Mouse (Mus musculus): ENCODE measurements around the gene Copg2.

The Copg2 gene

DNA sequence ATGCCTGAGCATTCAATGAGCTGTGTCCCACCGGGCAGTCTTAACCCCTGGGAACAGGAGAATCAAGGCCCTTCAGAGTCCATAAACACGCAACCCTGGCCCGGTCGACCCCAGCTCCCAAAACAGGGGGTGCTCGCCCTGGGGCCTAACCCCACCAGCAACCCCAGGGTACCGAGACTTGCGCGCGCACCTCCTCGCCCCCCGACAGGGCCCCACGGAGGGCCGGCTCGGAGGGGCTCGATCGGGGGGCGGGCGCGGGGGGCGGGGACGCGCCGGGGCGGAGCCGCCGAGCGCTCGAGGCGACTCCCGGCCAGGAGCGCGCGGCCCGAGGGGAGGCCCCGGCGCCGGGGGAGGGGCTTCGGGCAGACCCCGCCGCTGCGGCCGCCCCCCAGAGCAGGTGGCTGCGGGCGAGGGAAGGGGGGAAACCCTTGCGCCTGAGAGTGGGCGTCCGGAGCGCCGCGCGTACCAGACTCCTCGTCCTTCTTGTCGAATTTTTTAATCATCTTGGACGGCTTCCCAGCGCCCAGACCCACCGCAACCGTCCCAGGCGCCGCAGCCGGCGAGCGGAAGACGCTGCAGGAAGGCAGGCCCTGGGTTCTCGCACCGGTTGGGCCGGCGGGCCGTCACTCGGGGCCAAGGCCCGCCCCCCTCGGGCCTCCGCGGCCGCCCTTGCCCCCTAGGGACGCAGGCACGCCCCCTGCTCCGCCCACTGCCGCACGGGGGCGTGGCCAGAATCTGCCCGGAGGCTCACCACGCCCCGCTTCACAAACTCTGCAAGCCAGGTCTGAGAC lies at the start of gene Copg2:
Copg2 (minus strand) TSS at position 600 of the 791 bp plus-strand sequence.
- DNase-seq (ENCODE audit: low read depth, low spot score), result peak; percentile 79

DNA sequence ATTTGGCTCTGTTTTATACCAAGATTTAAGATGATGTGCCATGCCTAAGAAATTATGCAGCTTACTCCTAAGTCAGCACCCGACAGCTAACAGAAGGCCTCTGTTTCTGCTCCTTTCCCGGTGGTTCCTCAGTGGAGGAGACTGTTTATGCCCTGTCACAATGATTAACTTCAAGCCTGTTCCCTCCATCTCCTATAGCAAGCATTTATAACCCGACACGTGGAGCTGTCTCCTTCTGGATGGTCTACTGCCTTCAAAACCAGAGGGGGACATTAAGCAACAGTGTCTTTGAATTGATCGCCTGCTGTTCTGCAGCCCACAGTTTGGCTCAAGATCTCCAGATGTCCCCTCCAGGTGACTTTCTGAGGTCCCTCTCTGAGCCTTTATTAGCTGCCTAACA lies 42.7 kb upstream of the Copg2 start:
- no peak for DNase-seq (ENCODE audit: low read depth, low spot score)

DNA sequence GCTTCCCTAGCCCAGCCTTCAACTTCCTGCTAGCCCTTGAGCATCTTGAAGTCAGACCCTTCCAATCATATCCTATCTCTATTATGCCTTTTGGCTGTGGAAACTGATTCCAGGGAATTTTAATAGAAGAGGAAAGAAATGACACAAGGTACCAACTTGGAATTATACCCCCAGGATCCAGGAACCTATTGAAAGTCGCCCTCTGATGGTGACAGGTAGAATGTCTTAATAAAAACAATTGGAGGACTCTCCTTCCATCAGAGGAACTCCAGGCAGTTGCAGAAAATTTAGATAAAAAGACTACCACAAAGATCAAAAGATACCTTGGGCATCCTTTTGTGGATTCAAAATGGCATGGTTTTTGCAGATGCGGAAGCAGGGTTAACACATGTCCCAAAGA lies 26.2 kb upstream of the Copg2 start:
- no peak for DNase-seq (ENCODE audit: low read depth, low spot score)

DNA sequence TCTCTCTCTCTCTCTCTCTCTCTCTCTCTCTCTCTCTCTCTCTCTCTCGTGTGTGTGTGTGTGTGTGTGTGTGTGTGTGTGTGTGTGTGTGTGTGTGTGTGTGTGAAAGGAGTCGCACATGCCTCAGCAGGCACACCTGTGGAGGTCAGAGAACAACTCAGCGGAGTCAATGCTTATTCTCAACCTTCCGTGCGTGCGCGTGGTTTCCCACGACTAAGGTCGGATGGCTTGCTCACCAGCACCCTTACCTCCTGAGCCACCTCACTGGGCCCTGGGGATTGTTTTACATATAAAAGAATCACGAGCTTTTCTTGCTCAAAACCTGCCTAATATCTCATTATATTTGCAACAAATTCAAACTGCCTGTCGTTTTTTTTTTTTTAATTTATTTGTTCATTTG lies 25.2 kb upstream of the Copg2 start:
- no peak for DNase-seq (ENCODE audit: low read depth, low spot score)

DNA sequence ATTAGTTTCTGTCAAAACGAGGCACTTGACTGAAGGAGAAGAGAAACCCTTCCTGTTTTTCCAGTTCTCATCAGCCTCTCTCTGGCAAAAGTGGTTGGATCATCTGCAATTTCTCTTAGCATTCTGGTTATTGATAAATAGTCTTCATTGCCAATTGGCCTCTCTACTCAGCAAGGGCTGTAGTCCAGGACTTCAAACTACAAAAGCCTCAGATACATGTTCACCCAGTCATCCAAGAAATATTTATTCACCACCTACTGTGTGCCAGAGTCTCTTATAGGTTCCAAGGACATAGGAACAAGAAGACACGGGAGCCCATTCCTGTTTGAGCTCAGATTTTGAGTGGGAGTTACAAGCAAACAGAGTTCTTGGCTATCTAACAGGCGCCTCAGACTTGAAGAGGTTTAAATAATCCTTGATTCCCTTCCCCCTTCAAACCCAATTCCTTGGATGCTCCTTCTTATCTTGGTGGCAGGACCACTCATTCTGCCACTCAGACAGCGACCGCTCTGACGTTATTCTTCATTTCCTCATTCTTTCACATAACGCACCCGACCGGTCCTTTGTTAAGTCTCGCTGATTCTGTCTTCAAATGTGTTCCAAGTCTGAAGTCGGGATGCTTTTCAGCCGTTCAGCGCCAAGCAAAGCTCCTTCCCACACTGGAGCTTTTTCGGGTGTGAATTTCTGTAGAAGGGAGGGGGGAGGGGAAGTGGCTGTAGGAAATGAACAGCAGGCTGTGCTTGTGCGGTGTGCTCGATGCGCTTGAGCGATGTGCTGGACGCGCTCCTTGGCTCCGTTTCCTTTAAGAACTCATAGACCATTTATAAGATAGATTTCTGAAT lies 24.5 kb upstream of the Copg2 start:
- DNase-seq (ENCODE audit: low read depth, low spot score), result no peak

DNA sequence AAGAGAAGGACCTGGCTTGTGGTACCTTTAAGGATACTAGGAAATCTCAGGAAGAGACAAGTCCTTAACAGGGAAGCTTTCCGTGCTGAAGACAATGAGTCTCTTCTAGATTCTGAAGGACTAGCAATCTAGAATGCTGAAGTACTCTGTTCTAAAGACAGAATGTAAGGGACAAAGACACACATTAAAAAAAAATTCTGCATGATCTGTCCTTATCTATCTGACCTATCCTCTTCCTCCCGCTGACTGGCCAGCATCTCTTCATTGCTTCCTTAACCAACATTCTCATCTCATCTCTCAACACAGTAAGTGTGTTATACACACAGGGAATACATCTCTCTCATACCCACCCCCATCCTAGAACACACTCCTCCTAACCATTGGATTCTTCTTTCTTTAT lies 18.9 kb upstream of the Copg2 start, which contains the start of gene Tsga13:
Tsga13 (minus strand) TSS at position 101 of the 400 bp plus-strand sequence.
- no peak for DNase-seq (ENCODE audit: low read depth, low spot score)

DNA sequence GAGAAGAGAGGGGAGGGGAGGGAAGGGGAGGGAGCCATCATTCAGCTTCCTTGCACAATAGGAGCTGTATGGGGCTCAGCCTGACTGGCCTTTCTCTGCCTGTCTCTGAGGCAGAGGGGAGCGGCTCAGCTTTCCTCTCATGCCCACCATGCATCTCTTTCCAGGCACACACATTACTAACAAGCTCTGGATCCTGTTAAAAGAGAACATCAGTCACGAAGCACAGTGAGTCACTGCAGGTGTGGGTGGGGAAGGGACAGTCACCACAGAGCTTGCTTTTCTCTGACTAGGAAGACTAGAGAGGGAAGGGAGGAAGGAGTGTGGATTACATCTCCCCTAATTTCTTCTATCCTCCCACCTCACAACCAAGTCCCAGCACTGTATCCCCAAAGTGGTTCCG lies 11.4 kb upstream of the Copg2 start:
- DNase-seq (ENCODE audit: low read depth, low spot score), result no peak

DNA sequence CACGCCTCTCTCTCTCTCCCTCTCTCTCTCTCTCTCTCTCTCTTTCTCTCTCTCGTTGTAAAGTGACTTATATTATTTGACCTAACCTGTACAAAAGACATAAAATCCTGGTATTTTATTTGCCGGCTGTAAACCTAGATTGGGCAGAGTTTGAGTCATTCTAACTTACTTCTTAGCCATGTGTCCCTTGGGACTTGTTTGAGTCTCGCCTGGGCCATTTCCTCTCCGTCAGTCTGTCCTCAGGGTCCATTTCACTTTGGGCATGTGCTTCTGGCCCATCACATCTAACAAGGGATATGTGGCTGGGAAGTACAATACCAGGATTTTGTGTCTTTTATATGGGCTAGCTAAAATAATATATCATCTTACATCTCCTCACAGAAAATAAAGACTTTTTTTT lies 8.3 kb upstream of the Copg2 start:
- DNase-seq (ENCODE audit: low read depth, low spot score), result no peak

DNA sequence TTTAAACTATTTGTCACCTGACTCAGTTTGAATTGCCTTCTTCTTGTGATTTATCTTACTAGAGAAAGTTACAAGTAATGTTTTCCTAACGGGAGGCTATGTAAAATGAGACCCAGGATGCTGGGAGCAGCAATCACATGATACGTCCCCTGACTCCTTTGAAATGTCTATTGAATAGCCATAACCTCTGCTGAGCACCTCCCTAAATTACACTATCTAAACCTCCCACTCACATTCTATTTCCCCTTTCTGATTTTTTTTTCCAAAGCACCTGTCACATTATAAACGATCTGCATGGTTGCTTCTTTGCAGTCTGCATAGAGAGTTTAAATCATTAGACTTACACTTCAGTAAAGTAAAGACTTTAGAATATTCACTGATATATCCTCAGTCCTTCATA lies 7.4 kb upstream of the Copg2 start:
- no peak for DNase-seq (ENCODE audit: low read depth, low spot score)

DNA sequence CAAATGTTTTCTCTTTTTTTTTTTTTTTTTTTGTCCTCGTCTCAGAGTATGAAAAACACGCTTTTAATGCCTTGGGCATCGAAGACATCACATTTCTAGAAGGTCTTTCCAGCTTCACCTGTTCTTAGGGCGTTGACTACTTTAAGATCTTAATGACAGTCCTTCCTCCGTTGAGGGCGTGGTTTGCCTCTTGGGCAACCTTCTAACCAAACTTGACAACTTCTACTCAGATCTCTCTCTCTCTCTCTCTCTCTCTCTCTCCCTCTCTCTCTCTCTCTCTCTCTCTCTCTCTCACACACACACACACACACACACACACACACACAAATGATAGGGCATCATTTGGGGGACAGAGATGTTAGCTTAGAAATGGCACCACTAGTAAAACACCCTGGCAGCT lies 926 bp upstream of the Copg2 start:
- DNase-seq (ENCODE audit: low read depth, low spot score), result no peak

DNA sequence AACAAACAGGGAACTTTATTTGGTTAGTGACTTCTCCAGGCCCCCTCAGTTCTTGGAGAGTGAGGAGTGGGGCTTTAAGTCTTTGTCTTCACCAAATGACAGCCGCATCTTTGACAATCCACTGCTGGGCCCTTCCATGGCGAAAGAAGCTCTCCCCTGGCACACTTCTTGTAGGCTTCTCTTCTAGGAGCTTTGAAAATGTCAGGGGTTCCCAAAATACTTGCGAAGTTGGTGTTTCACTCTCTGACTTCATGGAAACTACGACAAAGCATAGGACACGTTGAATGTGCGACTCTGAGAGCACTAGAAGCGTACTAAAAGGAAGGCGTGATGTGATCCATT lies 363 bp upstream of the Copg2 start:
- DNase-seq (ENCODE audit: low read depth, low spot score), result no peak

DNA sequence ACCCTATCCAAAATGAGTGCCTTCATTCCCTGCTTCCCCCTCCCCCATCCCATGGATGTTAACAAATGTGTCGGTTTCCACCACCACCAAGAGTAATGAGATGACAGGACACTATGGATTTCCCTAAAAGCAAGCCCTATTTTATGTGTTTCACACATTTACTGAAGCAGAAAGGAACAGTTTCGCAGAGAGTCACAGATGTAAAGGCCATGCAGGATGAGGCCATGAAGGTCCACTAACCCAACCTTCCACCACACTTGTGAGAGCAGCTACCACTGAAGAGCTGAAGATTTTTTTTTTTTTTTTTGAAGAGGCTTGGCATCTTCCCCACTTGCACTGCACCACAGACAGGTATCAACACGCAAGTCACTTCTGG lies 787 bp downstream of the Copg2 start:
- DNase-seq (ENCODE audit: low read depth, low spot score), result no peak

DNA sequence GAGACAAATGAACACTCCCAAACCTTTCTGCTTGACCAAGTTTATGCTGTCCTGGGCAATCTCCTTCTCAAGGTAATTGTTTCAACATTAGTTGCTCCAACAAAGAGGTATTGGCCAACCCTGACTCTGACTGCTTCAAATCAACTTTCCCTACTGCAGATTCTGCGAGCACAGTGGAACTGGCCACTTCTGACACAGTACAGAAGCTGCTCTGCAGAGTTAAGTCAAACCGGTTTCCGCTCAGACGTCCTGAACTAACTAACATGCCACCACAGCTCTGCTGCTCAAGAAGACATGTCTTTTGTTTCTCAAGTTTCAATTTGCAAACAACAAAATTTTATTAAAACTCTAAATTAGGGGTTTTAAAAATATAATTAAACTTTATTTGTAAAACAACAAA lies 3.5 kb downstream of the Copg2 start:
- DNase-seq (ENCODE audit: low read depth, low spot score), result no peak

DNA sequence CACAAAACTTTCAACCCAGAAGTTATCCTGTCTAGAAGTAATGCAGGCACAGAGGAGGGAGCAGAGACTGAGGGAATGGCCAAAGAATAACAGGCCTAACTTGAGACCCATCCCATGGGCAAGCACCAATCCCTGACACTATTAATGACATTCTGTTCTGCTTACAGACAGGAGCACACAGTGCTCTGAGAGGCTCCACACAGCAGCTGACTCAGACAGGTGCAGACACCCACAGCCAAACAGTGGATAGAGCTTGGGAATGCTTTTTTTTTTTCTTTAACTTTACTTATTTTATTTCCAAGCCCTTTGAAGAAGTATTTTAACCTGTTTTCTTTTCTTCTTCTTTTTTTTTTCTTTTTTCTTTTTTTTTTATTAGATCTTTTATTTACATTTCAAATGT lies 4.8 kb downstream of the Copg2 start:
- DNase-seq (ENCODE audit: low read depth, low spot score), result no peak

DNA sequence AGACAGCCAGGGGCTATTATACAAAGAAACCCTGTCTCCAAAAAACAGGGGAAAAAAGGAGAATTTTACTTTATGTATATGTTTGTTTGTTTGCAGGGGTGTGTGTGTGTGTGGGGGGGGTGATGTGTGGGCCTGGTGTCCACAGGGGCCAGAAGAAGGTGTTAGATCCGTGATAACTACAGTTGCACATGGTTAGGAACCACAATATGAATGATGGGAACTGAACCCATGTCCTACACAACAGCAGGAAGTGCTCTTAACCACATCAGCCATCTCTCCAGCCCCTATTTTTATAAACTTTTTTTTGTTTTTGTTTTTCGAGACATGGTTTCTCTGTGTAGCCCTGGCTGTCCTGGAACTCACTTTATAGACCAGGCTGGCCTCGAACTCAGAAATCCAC lies 11.7 kb downstream of the Copg2 start:
- no peak for DNase-seq (ENCODE audit: low read depth, low spot score)

DNA sequence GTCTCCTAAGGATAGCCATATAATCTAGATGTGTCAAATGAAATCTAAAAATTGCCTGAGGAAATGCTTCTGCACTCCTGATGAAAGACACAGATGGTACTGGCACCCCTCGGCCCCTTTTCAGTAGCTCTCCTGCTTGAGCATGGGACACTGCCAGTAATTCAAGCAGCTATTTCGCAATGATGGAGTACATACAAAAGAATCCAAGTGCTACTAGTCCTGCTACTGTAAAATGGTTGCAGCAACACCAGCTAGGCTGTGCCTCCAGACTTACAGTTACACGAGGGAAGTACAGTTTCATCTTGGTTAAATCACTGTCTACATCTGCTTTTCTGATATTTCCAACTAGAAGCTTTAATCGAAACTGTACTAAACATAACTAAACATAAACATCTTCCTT lies 13.1 kb downstream of the Copg2 start:
- no peak for DNase-seq (ENCODE audit: low read depth, low spot score)

DNA sequence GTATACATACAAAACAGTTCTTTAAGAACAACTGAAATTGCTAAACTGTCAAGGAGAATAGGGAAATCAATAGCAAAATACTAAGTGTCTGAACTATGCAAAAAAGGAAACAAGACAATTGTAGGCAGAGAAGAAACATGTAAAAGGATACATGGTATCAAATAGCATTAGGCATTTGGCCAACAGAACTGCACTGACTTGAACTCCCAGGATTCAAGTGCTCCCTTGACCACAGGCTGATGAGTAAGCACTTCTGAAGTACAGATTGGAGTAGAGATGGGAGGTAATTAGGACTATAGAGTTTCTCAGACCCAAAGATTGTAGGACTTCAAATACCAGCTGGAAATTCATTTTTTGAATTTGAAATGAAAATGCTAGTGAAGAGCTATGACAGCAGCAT lies 19.9 kb downstream of the Copg2 start:
- no peak for DNase-seq (ENCODE audit: low read depth, low spot score)

DNA sequence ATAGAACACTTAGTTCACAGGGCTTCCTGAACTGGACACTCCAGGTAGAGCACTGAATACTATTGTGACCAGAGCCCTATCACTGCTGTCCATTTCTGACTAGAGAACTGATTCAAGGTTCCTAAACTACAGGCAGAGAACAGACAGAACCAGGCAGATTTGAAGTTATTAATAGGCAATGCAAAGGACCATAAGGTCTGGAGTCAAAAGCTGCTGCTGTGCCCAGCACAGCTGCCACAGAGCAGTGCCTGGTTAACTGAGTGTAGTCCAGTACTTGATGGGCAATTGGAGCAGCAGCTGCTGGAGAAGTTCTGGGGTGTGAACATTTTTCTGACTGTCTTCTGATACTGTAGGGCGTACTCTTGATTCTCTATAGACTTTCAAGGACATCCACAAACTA lies 30.1 kb downstream of the Copg2 start:
- DNase-seq (ENCODE audit: low read depth, low spot score), result no peak

DNA sequence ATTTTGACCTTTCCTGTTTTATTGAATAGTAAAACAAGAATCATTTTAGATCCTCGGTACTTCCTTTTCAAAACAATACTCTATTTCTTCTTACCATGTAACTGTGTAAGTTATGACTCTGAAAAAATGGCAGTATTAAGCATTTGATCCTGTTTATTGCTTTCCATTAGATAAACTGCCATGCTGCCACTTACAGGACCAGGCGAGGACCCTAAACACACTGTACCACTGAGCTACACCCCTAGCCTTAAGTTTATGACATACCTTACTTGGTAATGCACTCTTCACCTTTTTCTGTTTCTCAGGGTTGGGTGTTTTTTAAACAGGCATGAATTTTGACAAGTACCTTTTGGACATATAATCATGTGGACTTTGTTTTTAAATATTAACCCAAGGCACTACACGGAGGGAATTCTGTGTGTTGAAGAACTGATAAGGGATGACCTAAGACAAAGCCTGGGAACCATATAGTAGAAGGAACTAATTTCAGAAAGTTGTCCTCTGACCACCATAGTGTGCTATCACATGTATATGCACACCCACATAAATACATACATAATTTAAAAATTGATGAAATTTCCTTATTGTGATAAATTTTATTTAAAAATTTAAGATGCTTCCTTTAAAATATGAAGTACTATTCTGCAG lies 31.4 kb downstream of the Copg2 start:
- no peak for DNase-seq (ENCODE audit: low read depth, low spot score)

DNA sequence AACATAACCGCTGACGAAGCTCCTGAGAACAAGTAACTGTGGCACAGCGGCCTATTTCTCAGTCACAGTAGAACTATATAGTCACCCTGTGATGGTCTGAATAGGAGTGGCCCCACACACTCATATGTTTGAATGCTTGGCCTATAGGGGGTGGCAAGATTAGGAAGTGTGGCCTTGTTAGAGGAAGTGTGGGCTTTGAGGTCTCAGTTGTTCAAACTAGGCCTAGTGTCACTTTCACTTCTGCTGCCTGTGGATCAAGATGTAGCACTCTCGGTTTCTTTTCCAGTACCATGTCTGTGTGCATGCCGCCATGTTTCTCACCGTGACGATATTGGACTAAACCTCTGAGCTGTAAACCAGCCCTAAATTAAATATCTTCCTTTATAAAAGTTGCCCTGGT lies 40.6 kb downstream of the Copg2 start:
- no peak for DNase-seq (ENCODE audit: low read depth, low spot score)

DNA sequence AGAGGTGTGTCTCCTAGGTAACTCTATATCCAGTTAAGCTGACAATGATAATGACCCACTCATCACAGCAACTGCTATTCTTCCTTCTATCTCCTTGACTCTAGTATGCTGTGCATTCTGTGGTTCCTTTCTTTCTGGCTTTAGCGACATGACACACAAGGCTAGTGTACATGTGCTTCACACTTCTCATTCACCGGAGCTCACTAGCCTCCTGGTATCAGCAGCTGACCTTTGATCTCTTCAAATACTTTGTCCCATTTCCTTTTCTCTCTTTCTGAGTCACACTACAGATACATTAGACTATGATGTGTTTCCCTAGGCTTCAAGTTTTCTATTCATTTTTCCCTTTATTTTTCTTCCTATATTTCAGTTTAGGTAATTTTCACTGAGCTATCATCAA lies 41.4 kb downstream of the Copg2 start:
- no peak for DNase-seq (ENCODE audit: low read depth, low spot score)

DNA sequence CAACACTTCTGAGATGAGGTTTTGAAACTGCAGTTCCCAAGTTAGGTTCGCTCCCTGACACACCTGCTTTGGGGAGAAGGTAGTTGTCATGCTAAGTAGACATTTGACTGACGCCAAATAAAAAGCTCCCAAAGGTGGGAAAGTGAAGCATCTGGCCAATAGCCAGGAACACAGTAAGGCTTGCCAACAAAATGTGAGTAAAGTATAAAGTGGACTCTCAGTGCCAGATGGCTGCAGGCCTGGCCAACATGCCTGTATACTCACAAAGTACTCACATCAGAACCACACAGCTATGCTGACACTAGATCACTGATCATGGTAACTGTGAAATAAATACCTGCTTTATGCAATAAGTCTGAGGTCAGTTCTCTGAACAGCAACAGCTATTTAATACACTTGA lies 46.8 kb downstream of the Copg2 start:
- DNase-seq (ENCODE audit: low read depth, low spot score), result no peak

DNA sequence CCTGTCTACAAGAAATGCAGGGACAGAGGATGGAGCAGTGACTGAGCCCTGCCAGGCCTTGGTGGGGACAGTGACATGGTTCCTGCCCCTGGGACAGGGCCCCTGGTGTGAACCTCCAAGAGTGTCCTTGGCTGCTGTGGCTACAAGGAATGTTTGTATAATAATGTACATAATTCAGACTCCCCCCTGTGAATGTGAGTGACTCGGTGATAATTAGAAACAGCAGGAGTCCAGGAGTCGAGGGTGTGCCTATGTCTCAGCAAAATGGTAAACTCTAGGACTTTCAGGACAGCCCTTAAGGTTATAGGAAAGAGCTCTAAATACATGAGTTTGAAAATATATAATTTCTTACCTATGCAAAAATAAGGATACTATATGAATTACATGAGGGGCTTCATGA lies 64.4 kb downstream of the Copg2 start:
- DNase-seq (ENCODE audit: low read depth, low spot score), result no peak

All from WW6 (cell line).